In genomic region chr11:113539502-113540209, GRCm38 (mm10) we compare ENCODE assay signal across 9 mouse cellular contexts.
DNase-seq lines count a peak whose midpoint lies in the region; ATAC-seq and TF ChIP-seq lines count a peak whose summit lies in the region.
"Had no signal": no experiment of that assay in that cellular context is flagged by ENCODE, and none has a peak within 500 bp of the region (broad histone marks: within the 10 kb centered on the region; RNA-seq: fewer than 3 reads in every experiment).

No protein-coding gene starts in this region.

- ATAC-seq in limb, embryonic 14.5 days (ENCODE audit: low FRiP score, low read depth), result peak; percentile 44; the same call in 1 of the 2 replicates
- ATAC-seq in megakaryocyte-erythroid progenitor cell, adult 5-6 weeks (replicated peaks; ENCODE audit: low FRiP score, low TSS enrichment, poor library complexity, severe bottlenecking), result no peak

- H3K27ac ChIP-seq in limb, embryonic 14.5 days (replicated peaks; ENCODE audit: low read depth, low read length), result no peak overlapping the region
- H3K27ac ChIP-seq: limb, embryonic 12.5 days had no signal

- H3K4me2 ChIP-seq in limb, embryonic 14.5 days (replicated peaks; ENCODE audit: low read depth, low read length, severe bottlenecking), result 0 out of 2 replicates have a peak overlapping the region, but pooled peaks have one; percentile 15
- H3K4me2 ChIP-seq: limb, embryonic 12.5 days had no signal

- no peaks in the 10 kb centered on the region for H3K27me3 ChIP-seq in limb, embryonic 14.5 days (ENCODE audit: control insufficient read depth, insufficient read depth, low read length)
- H3K27me3 ChIP-seq: limb, embryonic 12.5 days had no signal

- peak; percentile 46 for DNase-seq in adrenal gland, postnatal 25 days
- DNase-seq in adrenal gland, adult 2 months, result no peak
- peak; percentile 79 for DNase-seq in fibroblast of lung, adult 2 months (ENCODE audit: low read depth)
- DNase-seq in heart, postnatal 36 days, result peak; percentile 15 to 45
- DNase-seq in limb, embryonic 14.5 days (ENCODE audit: low spot score), result peak; percentile 59
- peak; percentile 49 for DNase-seq in retina, postnatal 7 days (ENCODE audit: low read depth, low spot score)
- no peak for DNase-seq in spleen, postnatal 10 days (ENCODE audit: low spot score in 2 of 2)

- 49% methylated on average over 15 of the region's 15 CpGs for WGBS in limb, embryonic 14.5 days

- intact Hi-C loops in heart, postnatal 36 days (cut with DNase I), result no loop called here

- no peak overlapping the region for H3K9ac ChIP-seq in limb, embryonic 14.5 days (ENCODE audit: low read depth, low read length, severe bottlenecking)
- H3K9ac ChIP-seq: limb, embryonic 12.5 days had no signal

- TF ChIP-seq POLR2A in limb, embryonic 14.5 days (IDR thresholded peaks at IDR 0.05; ENCODE audit: borderline replicate concordance, extremely low read depth, insufficient read depth, insufficient read length), result no peak

- no peaks in the 10 kb centered on the region for H3K36me3 ChIP-seq in limb, embryonic 14.5 days (ENCODE audit: control insufficient read depth, insufficient read depth, low read length)
- H3K36me3 ChIP-seq: limb, embryonic 12.5 days had no signal

- H3K4me3 ChIP-seq in limb, embryonic 14.5 days (replicated peaks; ENCODE audit: low read length), result no peak overlapping the region
- H3K4me3 ChIP-seq: limb, embryonic 12.5 days had no signal

- H3K9me3 ChIP-seq in limb, embryonic 14.5 days (ENCODE audit: control insufficient read depth, low read length), result no peaks in the 10 kb centered on the region

- H3K4me1 ChIP-seq in limb, embryonic 14.5 days (ENCODE audit: control insufficient read depth, insufficient read depth, low read length), result no peaks in the 10 kb centered on the region

Comparison
In these comparisons a context has a peak if more than half of its experiments do, and no peak if none do; other contexts are left out.
1. DNase-seq: peak in adrenal gland, postnatal 25 days (single experiment), fibroblast of lung, adult 2 months (single experiment), heart, postnatal 36 days (2 of 2), limb, embryonic 14.5 days (single experiment) and retina, postnatal 7 days (single experiment); none in adrenal gland, adult 2 months (single experiment) and spleen, postnatal 10 days (0 of 2).